Mouse (Mus musculus) kidney, embryonic 16.5 days (tissue): ENCODE results near the gene Acod1. TPM values are rescaled to one million over a fixed set of nuclear protein-coding genes. Genes with fewer than 3 reads are reported as not detected.
A peak's percentile ranks its signal among the peaks of the same experiment; 100 is the strongest.

Experiments
- ATAC-seq: fragments of 200-750 bp; cut with Nextera tagmentation; 2 replicates; pipeline ENCODE4 v1.8.0; 2017; ENCODE audit warnings: moderate TSS enrichment; ENCODE audit not compliant: low FRiP score, low TSS enrichment
- H3K27ac ChIP-seq: fragments of 300-500 bp; sonication (generic); 2 replicates; pipeline ENCODE4 v1.5.1; 2014; ENCODE audit warnings: low read length
- H3K27me3 ChIP-seq: fragments of 300-500 bp; sonication (generic); 2 replicates; pipeline ENCODE4 v1.6.1; 2014; ENCODE audit warnings: low read length, control low read depth, mixed read lengths; ENCODE audit not compliant: insufficient read depth
- H3K36me3 ChIP-seq: fragments of 300-500 bp; sonication (generic); 2 replicates; pipeline ENCODE4 v1.6.1; 2014; ENCODE audit warnings: low read length, control low read depth, mixed read lengths; ENCODE audit not compliant: insufficient read depth
- H3K4me1 ChIP-seq: fragments of 300-500 bp; sonication (generic); 2 replicates; pipeline ENCODE4 v1.6.1; 2014; ENCODE audit warnings: low read length, control low read depth, mixed read lengths; ENCODE audit not compliant: insufficient read depth
- H3K4me2 ChIP-seq: fragments of 300-500 bp; sonication (generic); replicated peaks from 2 replicates; pipeline ENCODE4 v1.6.1; 2014; ENCODE audit warnings: low read depth, low read length
- H3K4me3 ChIP-seq: fragments of 300-500 bp; sonication (generic); 2 replicates; pipeline ENCODE4 v1.5.1; 2014; ENCODE audit warnings: mild to moderate bottlenecking, low read length
- H3K9ac ChIP-seq: fragments of 300-500 bp; sonication (generic); replicated peaks from 2 replicates; pipeline ENCODE4 v1.6.1; 2014; ENCODE audit warnings: low read length
- H3K9me3 ChIP-seq: fragments of 300-500 bp; sonication (generic); 2 replicates; pipeline ENCODE4 v1.6.1; 2016; ENCODE audit warnings: low read length, control low read depth
- WGBS: fragments of 180-500 bp; shearing (Covaris S2); extraction: QIAGEN DNeasy Blood & Tissue Kit; methylation state at CpG from one replicate; pipeline ENCODE4 v1.1.7; 2014; 5-methylcytosine and 5-hydroxymethylcytosine counted together
- polyA plus RNA-seq: library from polyadenylated mRNA; unstranded; fragments of >200 nt; fragmentation: Nextera tagmentation; extraction: Ambion mirVana; gene quantifications from 2 replicates; pipeline ENCODE4 v1.2.1, GENCODE M21; 2015

Gene Acod1
- not detected in 2 replicates for polyA plus RNA-seq

GRCm38 (mm10) chr14:103046677-103047076, at the start of gene Acod1:
Gene Acod1, plus strand, starts transcription at chr14:103046977.
- H3K36me3 ChIP-seq, result no peaks in the 10 kb centered on the region
- H3K9ac ChIP-seq, result no peak within 1 kb of the TSS
- ATAC-seq, result no peak
- no peaks in the 10 kb centered on the region for H3K9me3 ChIP-seq
- H3K27ac ChIP-seq, result no peak within 1 kb of the TSS
- H3K4me1 ChIP-seq, result no peaks in the 10 kb centered on the region
- WGBS, result 73% methylated on average over 2 of the region's 2 CpGs
- no peak within 1 kb of the TSS for H3K4me3 ChIP-seq
- no peaks in the 10 kb centered on the region for H3K27me3 ChIP-seq
- H3K4me2 ChIP-seq, result no peak within 1 kb of the TSS

GRCm38 (mm10) chr14:103007737-103008136, 39.0 kb upstream of the Acod1 start:
- Histone ChIP-seq H3K9ac (no peak overlapping the region), H3K27ac (no peak overlapping the region), H3K36me3 (no peaks in the 10 kb centered on the region), H3K9me3 (no peaks in the 10 kb centered on the region), H3K27me3 (no peaks in the 10 kb centered on the region), H3K4me3 (no peak overlapping the region), H3K4me2 (no peak overlapping the region), H3K4me1 (no peaks in the 10 kb centered on the region)
- WGBS, result 77% methylated on average over 4 of the region's 4 CpGs
- no peak for ATAC-seq

DNA sequence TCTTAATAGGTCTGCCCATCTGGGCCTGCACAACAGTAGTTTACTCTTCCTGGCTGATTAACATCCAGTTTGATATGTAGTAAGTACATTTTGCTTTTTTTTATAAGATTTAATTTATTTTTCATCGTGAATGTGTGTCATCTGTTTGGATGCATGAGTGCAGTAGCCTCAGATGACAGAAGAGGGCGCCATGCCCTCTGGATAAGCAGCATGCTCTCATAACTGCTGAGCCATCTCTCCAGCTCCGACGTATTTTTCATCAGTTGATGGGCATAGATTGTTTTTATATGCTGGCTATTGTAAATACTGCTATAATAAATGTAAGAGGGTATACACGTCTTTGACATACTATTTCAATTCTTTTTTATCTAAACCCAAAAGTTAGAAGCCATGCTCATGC, 35.0 kb upstream of the Acod1 start:
- Histone ChIP-seq H3K27ac (no peak overlapping the region), H3K36me3 (no peaks in the 10 kb centered on the region), H3K9me3 (no peaks in the 10 kb centered on the region), H3K9ac (no peak overlapping the region), H3K4me2 (no peak overlapping the region), H3K4me1 (no peaks in the 10 kb centered on the region), H3K4me3 (no peak overlapping the region), H3K27me3 (no peaks in the 10 kb centered on the region)
- ATAC-seq, result no peak
- WGBS, result 34% methylated on average over 5 of the region's 5 CpGs

GRCm38 (mm10) chr14:103012563-103013150, 34.1 kb upstream of the Acod1 start:
- Histone ChIP-seq H3K9ac (no peak overlapping the region), H3K36me3 (no peaks in the 10 kb centered on the region), H3K27me3 (no peaks in the 10 kb centered on the region), H3K27ac (no peak overlapping the region), H3K4me2 (no peak overlapping the region), H3K4me1 (no peaks in the 10 kb centered on the region), H3K9me3 (no peaks in the 10 kb centered on the region), H3K4me3 (no peak overlapping the region)
- WGBS, result 29% methylated on average over 4 of the region's 4 CpGs
- ATAC-seq, result peak; percentile 96

- no peaks in the 10 kb centered on the region for H3K36me3 ChIP-seq
- 52% methylated on average over 5 of the region's 5 CpGs for WGBS
- no peak for ATAC-seq
These were observed 29.8 kb upstream of the Acod1 start for GRCm38 (mm10) chr14:103017009-103017408.

GRCm38 (mm10) chr14:103020046-103020445, 26.7 kb upstream of the Acod1 start:
- Histone ChIP-seq H3K27ac (no peak overlapping the region), H3K4me1 (no peaks in the 10 kb centered on the region), H3K4me3 (no peak overlapping the region), H3K4me2 (no peak overlapping the region), H3K27me3 (no peaks in the 10 kb centered on the region), H3K9me3 (no peaks in the 10 kb centered on the region), H3K9ac (no peak overlapping the region), H3K36me3 (no peaks in the 10 kb centered on the region)
- 62% methylated on average over 2 of the region's 2 CpGs for WGBS
- ATAC-seq, result no peak

More at GRCm38 (mm10) chr14:103017009-103017408, 29.8 kb upstream of the Acod1 start:
- Histone ChIP-seq H3K4me2 (no peak overlapping the region), H3K27ac (no peak overlapping the region), H3K9me3 (no peaks in the 10 kb centered on the region), H3K4me3 (no peak overlapping the region), H3K27me3 (no peaks in the 10 kb centered on the region), H3K9ac (no peak overlapping the region), H3K4me1 (no peaks in the 10 kb centered on the region)

- no peaks in the 10 kb centered on the region for H3K27me3 ChIP-seq
- no peak overlapping the region for H3K27ac ChIP-seq
- ATAC-seq, result no peak
- H3K4me2 ChIP-seq, result no peak overlapping the region
- no peak overlapping the region for H3K4me3 ChIP-seq
- no peaks in the 10 kb centered on the region for H3K36me3 ChIP-seq
- H3K9ac ChIP-seq, result no peak overlapping the region
- no peaks in the 10 kb centered on the region for H3K4me1 ChIP-seq
- WGBS, result 86% methylated on average over 2 of the region's 2 CpGs
- H3K9me3 ChIP-seq, result no peaks in the 10 kb centered on the region
These were observed 17.6 kb upstream of the Acod1 start for GRCm38 (mm10) chr14:103029203-103029602.

- no peaks in the 10 kb centered on the region for H3K36me3 ChIP-seq
- no peak overlapping the region for H3K4me2 ChIP-seq
- H3K9ac ChIP-seq, result no peak overlapping the region
- no peaks in the 10 kb centered on the region for H3K27me3 ChIP-seq
- H3K9me3 ChIP-seq, result no peaks in the 10 kb centered on the region
- peak; percentile 79 for ATAC-seq
- peak overlapping the region; percentile 63; the same call in 1 of the 2 replicates for H3K27ac ChIP-seq
- WGBS, result 45% methylated on average over 10 of the region's 10 CpGs
- H3K4me1 ChIP-seq, result no peaks in the 10 kb centered on the region
- no peak overlapping the region for H3K4me3 ChIP-seq
These were observed 13.4 kb upstream of the Acod1 start for GRCm38 (mm10) chr14:103033271-103033823.

DNA sequence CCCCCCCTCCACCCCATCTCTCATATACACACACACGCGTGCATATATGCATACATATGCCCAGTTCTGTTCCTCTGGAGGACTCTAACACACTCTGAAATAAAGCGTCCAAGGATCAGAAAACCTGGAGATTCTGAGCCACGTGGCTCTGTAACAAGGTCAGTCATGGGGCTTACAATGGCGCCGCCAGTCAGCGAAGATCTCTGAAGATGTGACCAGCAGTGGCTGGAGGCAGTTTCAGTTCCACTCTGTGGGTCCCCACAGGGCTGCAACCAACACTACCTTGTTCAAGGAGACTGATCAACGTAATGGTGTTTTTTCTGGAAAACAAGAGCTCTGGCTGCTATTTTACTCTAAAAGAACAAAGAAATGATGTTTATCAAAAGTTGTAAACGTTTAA, 12.7 kb upstream of the Acod1 start:
- Histone ChIP-seq H3K4me2 (no peak overlapping the region), H3K4me1 (no peaks in the 10 kb centered on the region), H3K9ac (no peak overlapping the region), H3K9me3 (no peaks in the 10 kb centered on the region), H3K4me3 (no peak overlapping the region), H3K27ac (no peak overlapping the region), H3K27me3 (no peaks in the 10 kb centered on the region), H3K36me3 (no peaks in the 10 kb centered on the region)
- WGBS, result 87% methylated on average over 9 of the region's 9 CpGs
- ATAC-seq, result no peak

DNA sequence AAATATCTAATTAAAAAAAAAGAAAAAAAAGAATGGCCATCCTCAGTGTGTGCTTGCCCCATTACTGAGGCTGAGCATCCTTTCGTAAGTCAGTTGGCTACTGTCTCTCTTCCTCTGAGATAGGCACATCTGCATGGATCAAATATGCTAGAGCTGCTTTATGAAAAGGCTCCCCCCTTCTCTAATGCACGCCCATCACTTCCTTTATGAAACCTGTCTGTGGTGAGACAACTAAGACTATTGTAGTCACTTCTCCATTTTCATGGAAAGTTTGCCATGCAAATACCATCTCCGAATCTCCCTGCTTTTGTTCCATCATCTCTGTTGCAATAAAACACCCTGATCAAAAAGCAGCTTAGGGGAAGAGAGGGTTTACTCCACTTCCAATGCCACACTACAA, 9.8 kb upstream of the Acod1 start:
- Histone ChIP-seq H3K4me1 (no peaks in the 10 kb centered on the region), H3K27me3 (no peaks in the 10 kb centered on the region), H3K27ac (no peak overlapping the region), H3K9me3 (no peaks in the 10 kb centered on the region), H3K36me3 (no peaks in the 10 kb centered on the region), H3K4me3 (no peak overlapping the region), H3K9ac (no peak overlapping the region), H3K4me2 (no peak overlapping the region)
- ATAC-seq, result no peak
- WGBS, result 86% methylated on average over 3 of the region's 3 CpGs
